Mouse (Mus musculus) v-Abl transformed pro-B cells (cell line): ENCODE measurements around the gene Rnd2.

Source experiments
- in situ Hi-C, 2 experiments: fragments of 400-800 bp; cut with MboI; formaldehyde crosslinking; loops; one replicate each; pipeline ENCODE4 v1.15.1; 2025; ENCODE audit not compliant: unreplicated experiment in 2 of 2

Gene Rnd2

DNA sequence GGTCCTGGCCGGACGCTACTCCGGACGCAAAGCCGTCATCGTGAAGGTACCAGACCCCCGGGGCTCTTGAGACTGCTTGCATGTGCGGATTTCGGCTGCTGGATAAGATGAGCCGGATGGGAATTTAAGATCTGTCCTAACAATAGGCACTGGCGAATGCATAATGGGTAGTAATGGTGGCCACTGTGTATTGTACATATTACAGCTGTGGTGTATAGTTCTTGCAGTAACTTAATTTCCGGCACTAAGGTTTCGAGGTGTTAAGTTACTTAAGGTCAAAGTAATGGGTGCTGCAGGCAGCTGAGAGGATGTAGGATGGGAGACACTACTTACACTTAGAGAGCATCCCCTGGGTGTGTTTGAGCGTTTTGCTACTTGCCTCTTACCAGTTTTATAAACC lies 22.0 kb upstream of the Rnd2 start:
- in situ Hi-C loops: loop anchor here in 1 of 2 experiments (25.0 kb wide), 1 partner anchor 355 kb away; the partner anchor contains the start of genes Coasy, Hsd17b1, Mlx and Psmc3ip

GRCm38 (mm10) chr11:101446319-101446718 lies 18.5 kb upstream of the Rnd2 start:
- in situ Hi-C loops: loop anchor here in 1 of 2 experiments (25.0 kb wide), 1 partner anchor 359 kb away; the partner anchor contains the start of genes Coasy, Hsd17b1, Mlx and Psmc3ip

DNA sequence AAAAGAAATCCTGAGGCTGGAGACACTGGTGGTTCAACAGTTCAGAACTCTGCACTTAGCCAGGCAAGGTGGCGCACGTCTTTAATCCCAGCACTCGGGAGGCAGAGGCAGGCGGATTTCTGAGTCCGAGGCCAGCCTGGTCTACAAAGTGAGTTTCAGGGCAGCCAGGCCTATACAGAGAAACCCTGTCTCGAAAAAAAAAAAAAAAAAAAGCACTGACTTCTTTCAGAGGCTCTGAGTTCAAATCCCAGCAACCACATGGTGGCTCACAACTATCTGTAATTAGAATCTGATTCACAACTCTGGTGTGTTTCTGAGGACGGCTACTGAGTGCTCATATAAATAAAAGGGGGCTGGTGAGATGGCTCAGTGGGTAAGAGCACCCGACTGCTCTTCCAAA lies 17.9 kb upstream of the Rnd2 start:
- in situ Hi-C loops: loop anchor here in 1 of 2 experiments (25.0 kb wide), 1 partner anchor 360 kb away; the partner anchor contains the start of genes Coasy, Hsd17b1, Mlx and Psmc3ip

DNA sequence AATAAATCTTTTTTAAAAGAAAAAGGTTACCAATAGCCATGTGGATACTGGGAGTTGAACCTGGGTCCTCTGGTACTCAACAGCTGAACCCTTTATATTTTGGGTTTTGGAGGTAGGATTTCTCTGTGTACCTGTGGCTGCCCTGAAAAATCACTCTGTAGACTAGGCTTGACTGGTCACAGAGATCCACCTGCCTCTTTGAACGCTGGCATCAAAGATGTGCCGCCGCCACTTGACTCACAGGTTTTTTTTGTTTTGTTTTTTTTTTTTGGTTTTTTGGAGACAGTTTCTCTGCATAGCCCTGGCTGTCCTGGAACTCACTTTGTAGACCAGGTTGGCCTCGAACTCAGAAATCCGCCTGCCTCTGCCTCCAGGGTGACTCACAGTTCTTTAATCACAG lies 17.0 kb upstream of the Rnd2 start:
- in situ Hi-C loops: loop anchor here in 1 of 2 experiments (25.0 kb wide), 1 partner anchor 360 kb away; the partner anchor contains the start of genes Coasy, Hsd17b1, Mlx and Psmc3ip

DNA sequence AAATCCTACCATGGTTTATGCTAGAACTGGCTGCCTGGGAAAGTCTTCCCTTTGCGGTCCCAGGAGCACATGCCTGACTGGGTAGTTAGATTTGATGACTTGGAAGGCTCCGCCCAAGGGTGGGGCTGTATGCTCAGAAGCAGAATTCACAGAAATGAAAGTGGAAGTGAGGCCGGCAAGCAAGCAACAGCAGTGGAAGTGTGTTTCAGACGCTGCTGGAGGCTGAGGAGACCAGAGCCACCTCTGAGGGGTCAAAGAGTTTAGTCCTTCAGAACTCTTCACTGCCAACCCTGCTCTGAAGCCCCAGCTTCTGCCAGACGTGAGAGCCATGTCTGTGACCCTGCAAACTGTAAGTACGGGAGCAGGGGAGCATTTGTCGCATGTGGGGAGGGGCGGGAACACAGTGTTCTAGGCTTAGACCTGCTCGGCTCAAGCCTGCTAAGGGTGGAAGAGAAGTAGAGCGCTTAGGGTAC lies 16.5 kb upstream of the Rnd2 start, which contains the start of gene Ifi35:
Gene Ifi35, plus strand, starts transcription at position 134 of the 473 bp plus-strand sequence.
- in situ Hi-C loops: loop anchor here in 1 of 2 experiments (25.0 kb wide), 1 partner anchor 361 kb away; the partner anchor contains the start of genes Coasy, Hsd17b1, Mlx and Psmc3ip

GRCm38 (mm10) chr11:101448899-101449298 lies 15.9 kb upstream of the Rnd2 start:
- in situ Hi-C loops: loop anchor here in 1 of 2 experiments (25.0 kb wide), 1 partner anchor 362 kb away; the partner anchor contains the start of genes Coasy, Hsd17b1, Mlx and Psmc3ip

- in situ Hi-C loops: loop anchor here in 1 of 2 experiments (25.0 kb wide), 1 partner anchor 362 kb away; the partner anchor contains the start of genes Coasy, Hsd17b1, Mlx and Psmc3ip
These were observed 15.2 kb upstream of the Rnd2 start for GRCm38 (mm10) chr11:101449596-101449995.

- in situ Hi-C loops: no loop called here
These were observed 14.4 kb upstream of the Rnd2 start for GRCm38 (mm10) chr11:101450394-101450793.

- in situ Hi-C loops: no loop called here
These were observed 13.3 kb upstream of the Rnd2 start for GRCm38 (mm10) chr11:101451536-101451935.

DNA sequence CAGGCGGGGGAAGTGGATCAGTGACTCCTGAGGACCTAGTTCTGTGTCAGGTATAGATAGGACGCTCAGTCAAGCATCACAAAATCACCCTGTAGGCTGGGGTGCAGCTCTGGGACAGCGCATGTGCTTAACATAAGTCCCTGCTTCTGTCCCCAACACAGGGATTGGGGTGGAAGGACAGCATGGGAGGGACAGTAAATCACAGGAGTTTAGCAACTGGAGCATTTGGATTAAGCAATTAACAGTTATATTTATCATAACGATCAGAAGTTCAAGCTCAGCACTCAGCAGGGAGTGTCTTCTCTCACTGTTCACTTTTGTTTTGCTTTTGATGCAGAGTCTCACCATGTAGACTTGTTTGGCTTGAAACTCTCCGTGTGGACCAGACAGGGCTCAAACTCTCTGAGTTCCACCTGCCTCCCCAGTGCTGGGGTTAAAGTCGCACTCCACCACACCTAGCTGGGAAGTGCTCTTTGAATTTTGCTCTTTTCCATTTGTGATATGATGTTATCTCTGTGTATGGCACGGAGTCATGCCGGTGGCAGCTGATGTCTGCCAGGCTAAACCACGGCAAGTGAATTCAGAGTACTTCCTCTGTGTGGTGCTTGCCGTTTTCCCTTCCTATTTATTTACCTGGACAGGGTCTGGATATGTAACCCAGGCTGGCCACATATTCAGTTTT lies 12.6 kb upstream of the Rnd2 start:
- in situ Hi-C loops: no loop called here

DNA sequence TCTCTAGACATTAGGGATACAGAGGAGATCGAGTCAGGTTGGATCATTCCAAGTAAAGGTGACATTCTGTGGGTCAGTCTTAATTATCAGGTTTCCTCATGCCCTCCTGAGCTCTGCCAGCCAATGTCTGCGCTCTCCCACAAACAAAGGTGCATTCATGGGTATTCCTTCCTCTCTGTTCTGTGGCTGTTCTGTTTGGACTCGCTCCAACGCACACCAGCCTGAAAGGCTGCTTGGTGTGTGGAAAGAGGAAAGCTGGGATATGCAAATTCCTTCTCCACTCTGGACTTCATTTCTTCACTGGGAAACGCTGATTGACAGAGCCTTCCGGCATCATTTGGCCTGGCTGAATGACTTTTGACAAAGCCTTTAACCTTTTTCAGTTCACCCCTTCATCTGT lies 10.1 kb upstream of the Rnd2 start:
- in situ Hi-C loops: no loop called here

- in situ Hi-C loops: no loop called here
These were observed 9.2 kb upstream of the Rnd2 start for GRCm38 (mm10) chr11:101455627-101456026.

GRCm38 (mm10) chr11:101457631-101458030 lies 7.2 kb upstream of the Rnd2 start:
- in situ Hi-C loops: no loop called here

GRCm38 (mm10) chr11:101458217-101458616 lies 6.6 kb upstream of the Rnd2 start:
- in situ Hi-C loops: no loop called here

- in situ Hi-C loops: loop anchor here (5.0 kb wide), 2 partner anchors 88 to 103 kb away; no protein-coding TSS in a partner anchor
These were observed 5.1 kb upstream of the Rnd2 start for GRCm38 (mm10) chr11:101459716-101460115.

GRCm38 (mm10) chr11:101460321-101460720 lies 4.5 kb upstream of the Rnd2 start:
- in situ Hi-C loops: loop anchor here (5.0 kb wide), 2 partner anchors 87 to 102 kb away; no protein-coding TSS in a partner anchor

DNA sequence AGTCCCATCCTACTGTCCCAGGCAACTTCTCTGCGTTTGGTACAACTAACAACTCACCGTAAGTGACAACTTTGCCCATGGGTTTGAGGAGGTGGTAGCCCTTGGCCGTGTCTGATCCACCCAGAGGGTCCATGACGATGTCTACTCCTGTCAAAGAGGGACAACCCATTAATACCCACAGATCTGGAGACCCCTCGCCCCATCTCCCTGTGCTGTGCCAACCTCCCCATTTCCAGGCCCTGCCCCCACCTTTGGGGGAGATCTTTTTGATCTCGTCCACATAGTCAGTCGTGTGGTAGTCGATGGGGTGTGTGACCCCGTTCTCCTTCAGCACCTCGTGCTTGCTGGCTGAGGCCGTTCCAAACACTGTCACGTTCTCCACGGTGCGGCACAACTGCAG lies 2.7 kb upstream of the Rnd2 start:
- in situ Hi-C loops: loop anchor here (5.0 kb wide), 2 partner anchors 85 to 100 kb away; no protein-coding TSS in a partner anchor

- in situ Hi-C loops: loop anchor here (5.0 kb wide), 2 partner anchors 84 to 99 kb away; no protein-coding TSS in a partner anchor
These were observed 2.0 kb upstream of the Rnd2 start for GRCm38 (mm10) chr11:101462583-101463440.

- in situ Hi-C loops: no loop called here
These were observed 486 bp downstream of the Rnd2 start for GRCm38 (mm10) chr11:101465101-101465868.
